In the genomic region with DNA sequence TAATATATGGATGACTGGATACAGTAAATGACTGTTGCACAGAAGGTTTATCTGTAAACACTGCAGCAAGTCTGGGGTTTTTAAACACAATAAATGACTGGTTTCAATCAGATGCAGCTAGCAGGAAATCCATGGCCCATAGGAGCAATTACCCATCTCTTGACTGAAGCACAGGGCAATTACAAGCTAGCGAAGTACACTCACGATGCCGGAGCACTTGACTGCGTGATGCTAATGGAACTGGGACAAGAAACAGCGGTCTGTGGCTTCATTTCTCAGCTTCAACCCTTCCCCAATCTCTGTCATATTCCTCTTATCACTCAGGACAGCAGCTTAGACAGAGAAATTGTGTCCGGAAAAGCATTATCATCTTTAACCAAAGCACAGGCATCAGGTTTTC, we compare ENCODE assay signal across 21 mouse cellular contexts.
"Had no signal": no experiment of that assay in that cellular context is flagged by ENCODE, and none has a peak within 500 bp of the region (broad histone marks: within the 10 kb centered on the region; RNA-seq: fewer than 3 reads in every experiment).

No protein-coding gene starts in this region.

- H3K4me3 ChIP-seq: limb, embryonic 10.5 days; limb, embryonic 13.5 days; liver, embryonic 12.5 days; liver, embryonic 15.5 days; lung, embryonic 15.5 days; midbrain, embryonic 15.5 days; myocyte had no signal

- DNase-seq: kidney, adult 18-20 months; kidney, adult 9 months; kidney, postnatal 14 days; kidney, postnatal 4 days; layer of hippocampus, adult 9-11 months; layer of hippocampus, postnatal 36 days; liver; lung, adult 18-20 months; thymus, adult 2 months; thymus, postnatal 14 days; thymus, postnatal 4 days had no signal

- H3K27me3 ChIP-seq: limb, embryonic 13.5 days; liver, embryonic 12.5 days; liver, embryonic 15.5 days; lung, embryonic 15.5 days; midbrain, embryonic 15.5 days had no signal

- H3K9ac ChIP-seq: limb, embryonic 13.5 days; liver, embryonic 12.5 days; liver, embryonic 15.5 days; lung, embryonic 15.5 days; midbrain, embryonic 15.5 days had no signal

- H3K4me1 ChIP-seq: limb, embryonic 10.5 days; limb, embryonic 13.5 days; liver, embryonic 12.5 days; liver, embryonic 15.5 days; midbrain, embryonic 15.5 days had no signal

- H3K36me3 ChIP-seq: limb, embryonic 10.5 days; limb, embryonic 13.5 days; liver, embryonic 12.5 days; liver, embryonic 15.5 days; lung, embryonic 15.5 days; midbrain, embryonic 15.5 days had no signal

- H3K9me3 ChIP-seq: limb, embryonic 10.5 days; limb, embryonic 13.5 days; liver, embryonic 12.5 days; liver, embryonic 15.5 days; lung, embryonic 15.5 days; midbrain, embryonic 15.5 days had no signal

- H3K27ac ChIP-seq: limb, embryonic 10.5 days; limb, embryonic 13.5 days; liver, embryonic 12.5 days; liver, embryonic 15.5 days; lung, embryonic 15.5 days; macrophage; midbrain, embryonic 15.5 days had no signal

- ATAC-seq: inflammation-experienced regulatory T-cells, adult 6 months; intestine, embryonic 16.5 days; liver, embryonic 12.5 days; midbrain, embryonic 15.5 days had no signal

- H3K4me2 ChIP-seq: limb, embryonic 13.5 days; liver, embryonic 12.5 days; liver, embryonic 15.5 days; lung, embryonic 15.5 days; midbrain, embryonic 15.5 days had no signal
